Mouse (Mus musculus): ENCODE results near the gene Fut9. TPM values are rescaled to one million over a fixed set of nuclear protein-coding genes. Genes with fewer than 3 reads are reported as not detected.

The Fut9 gene
- total RNA-seq, 1 experiment, result 4.8 TPM

- Histone ChIP-seq H3K9me3 (ENCODE audit: control insufficient read depth, insufficient read depth, low read depth, low read length) (no peaks in the 10 kb centered on the region), H3K36me3 (ENCODE audit: control insufficient read depth, insufficient read depth, low read length, poor library complexity, severe bottlenecking) (no peaks in the 10 kb centered on the region), H3K27ac (ENCODE audit: insufficient read depth, low read depth, low read length, poor library complexity, severe bottlenecking) (no peak overlapping the region), H3K4me3 (ENCODE audit: insufficient read depth in 1 of 2, low read depth in 1 of 2, low read length in 2 of 2, poor library complexity in 1 of 2, severe bottlenecking in 1 of 2) (no peak overlapping the region), H3K4me1 (ENCODE audit: control insufficient read depth in 2 of 2, insufficient read depth in 2 of 2, low read length in 2 of 2, poor library complexity in 1 of 2) (peaks cover 0 to 13% of the 10 kb centered on the region in 2 experiments; a peak in 2 of 4 replicates), H3K9ac (ENCODE audit: insufficient read depth, low read depth, low read length, poor library complexity, severe bottlenecking) (no peak overlapping the region)
- DNase-seq (ENCODE audit: low read depth, low spot score), result no peak
- in situ Hi-C loops (cut with MboI; ENCODE audit: low sequenced_read_pairs in 2 of 2, unreplicated experiment in 2 of 2), result no loop called here
- TF ChIP-seq CHD2 (IDR thresholded peaks at IDR 0.05; ENCODE audit: low read depth, low read length), result no peak
- TF ChIP-seq ZC3H11A (IDR thresholded peaks at IDR 0.05; ENCODE audit: borderline replicate concordance, low read depth, low read length), result no peak
- no peak for TF ChIP-seq HCFC1 (IDR thresholded peaks at IDR 0.05; ENCODE audit: borderline replicate concordance, insufficient read depth, low read length)
- no peak for TF ChIP-seq MAFK (IDR thresholded peaks at IDR 0.05; ENCODE audit: insufficient read depth, low read depth, low read length)
- no peak for TF ChIP-seq ZNF384 (IDR thresholded peaks at IDR 0.05; ENCODE audit: low read depth, low read length)
Measured at GRCm38 (mm10) chr4:25801751-25802150, 1.7 kb upstream of the Fut9 start.

GRCm38 (mm10) chr4:25800284-25800616 is 206 bp upstream of the Fut9 start:
- H3K27ac ChIP-seq (ENCODE audit: insufficient read depth, low read depth, low read length, poor library complexity, severe bottlenecking), result no peak overlapping the region; the same call in 1 of the 2 replicates
- H3K9ac ChIP-seq (ENCODE audit: insufficient read depth, low read depth, low read length, poor library complexity, severe bottlenecking), result peak overlapping the region; percentile 80
- TF ChIP-seq HCFC1 (IDR thresholded peaks at IDR 0.05; ENCODE audit: borderline replicate concordance, insufficient read depth, low read length) (no peak), CHD2 (IDR thresholded peaks at IDR 0.05; ENCODE audit: low read depth, low read length) (no peak), ZNF384 (IDR thresholded peaks at IDR 0.05; ENCODE audit: low read depth, low read length) (no peak), MAFK (IDR thresholded peaks at IDR 0.05; ENCODE audit: insufficient read depth, low read depth, low read length) (no peak), ZC3H11A (IDR thresholded peaks at IDR 0.05; ENCODE audit: borderline replicate concordance, low read depth, low read length) (no peak)
- H3K36me3 ChIP-seq (ENCODE audit: control insufficient read depth, insufficient read depth, low read length, poor library complexity, severe bottlenecking), result no peaks in the 10 kb centered on the region
- peak overlapping the region; percentile 68 to 76 for H3K4me3 ChIP-seq (ENCODE audit: insufficient read depth in 1 of 2, low read depth in 1 of 2, low read length in 2 of 2, poor library complexity in 1 of 2, severe bottlenecking in 1 of 2)
- in situ Hi-C loops (cut with MboI; ENCODE audit: low sequenced_read_pairs in 2 of 2, unreplicated experiment in 2 of 2), result no loop called here
- H3K4me1 ChIP-seq (ENCODE audit: control insufficient read depth in 2 of 2, insufficient read depth in 2 of 2, low read length in 2 of 2, poor library complexity in 1 of 2), result peaks cover 0 to 21% of the 10 kb centered on the region in 2 experiments; a peak in 2 of 4 replicates
- DNase-seq (ENCODE audit: low read depth, low spot score), result no peak
- H3K9me3 ChIP-seq (ENCODE audit: control insufficient read depth, insufficient read depth, low read depth, low read length), result no peaks in the 10 kb centered on the region

DNA sequence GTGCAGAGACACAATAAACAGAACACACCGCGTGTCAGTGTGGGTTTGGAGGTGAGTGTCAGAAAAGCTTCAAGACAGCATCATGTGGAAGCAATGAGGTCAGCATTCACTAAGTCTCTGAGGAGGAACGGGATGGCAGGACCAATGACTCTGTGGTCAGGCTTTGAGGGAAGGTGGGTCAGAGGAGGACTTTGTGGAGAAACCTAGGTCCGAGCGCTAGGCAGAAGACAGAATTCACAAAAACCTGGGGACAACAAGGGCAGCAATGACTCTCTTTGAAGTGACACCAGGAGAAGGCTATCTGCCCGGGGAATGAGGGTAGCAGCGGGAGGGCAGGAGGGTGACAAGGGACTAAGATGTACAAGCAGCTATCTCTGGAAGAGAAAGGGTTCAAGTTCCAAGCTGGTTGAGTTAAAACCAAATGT is 981 bp downstream of the Fut9 start:
- peak overlapping the region; percentile 68 to 76 for H3K4me3 ChIP-seq (ENCODE audit: insufficient read depth in 1 of 2, low read depth in 1 of 2, low read length in 2 of 2, poor library complexity in 1 of 2, severe bottlenecking in 1 of 2)
- H3K4me1 ChIP-seq (ENCODE audit: control insufficient read depth in 2 of 2, insufficient read depth in 2 of 2, low read length in 2 of 2, poor library complexity in 1 of 2), result peaks cover 0 to 27% of the 10 kb centered on the region in 2 experiments; a peak in 2 of 4 replicates
- in situ Hi-C loops (cut with MboI; ENCODE audit: low sequenced_read_pairs in 2 of 2, unreplicated experiment in 2 of 2), result no loop called here
- H3K36me3 ChIP-seq (ENCODE audit: control insufficient read depth, insufficient read depth, low read length, poor library complexity, severe bottlenecking), result no peaks in the 10 kb centered on the region
- no peak for DNase-seq (ENCODE audit: low read depth, low spot score)
- TF ChIP-seq MAFK (IDR thresholded peaks at IDR 0.05; ENCODE audit: insufficient read depth, low read depth, low read length), result no peak
- TF ChIP-seq CHD2 (IDR thresholded peaks at IDR 0.05; ENCODE audit: low read depth, low read length), result no peak
- no peak for TF ChIP-seq ZNF384 (IDR thresholded peaks at IDR 0.05; ENCODE audit: low read depth, low read length)
- no peak for TF ChIP-seq ZC3H11A (IDR thresholded peaks at IDR 0.05; ENCODE audit: borderline replicate concordance, low read depth, low read length)
- H3K9me3 ChIP-seq (ENCODE audit: control insufficient read depth, insufficient read depth, low read depth, low read length), result no peaks in the 10 kb centered on the region
- H3K27ac ChIP-seq (ENCODE audit: insufficient read depth, low read depth, low read length, poor library complexity, severe bottlenecking), result no peak overlapping the region
- peak overlapping the region; percentile 80 for H3K9ac ChIP-seq (ENCODE audit: insufficient read depth, low read depth, low read length, poor library complexity, severe bottlenecking)

GRCm38 (mm10) chr4:25798412-25798811 is 1.6 kb downstream of the Fut9 start:
- Histone ChIP-seq H3K27ac (ENCODE audit: insufficient read depth, low read depth, low read length, poor library complexity, severe bottlenecking) (no peak overlapping the region), H3K4me1 (ENCODE audit: control insufficient read depth in 2 of 2, insufficient read depth in 2 of 2, low read length in 2 of 2, poor library complexity in 1 of 2) (peaks cover 0 to 27% of the 10 kb centered on the region in 2 experiments; a peak in 2 of 4 replicates), H3K9me3 (ENCODE audit: control insufficient read depth, insufficient read depth, low read depth, low read length) (no peaks in the 10 kb centered on the region), H3K9ac (ENCODE audit: insufficient read depth, low read depth, low read length, poor library complexity, severe bottlenecking) (no peak overlapping the region), H3K36me3 (ENCODE audit: control insufficient read depth, insufficient read depth, low read length, poor library complexity, severe bottlenecking) (no peaks in the 10 kb centered on the region), H3K4me3 (ENCODE audit: insufficient read depth in 1 of 2, low read depth in 1 of 2, low read length in 2 of 2, poor library complexity in 1 of 2, severe bottlenecking in 1 of 2) (peak overlapping the region; percentile 68 to 76)
- DNase-seq (ENCODE audit: low read depth, low spot score), result no peak
- in situ Hi-C loops (cut with MboI; ENCODE audit: low sequenced_read_pairs in 2 of 2, unreplicated experiment in 2 of 2), result no loop called here
- TF ChIP-seq ZNF384 (IDR thresholded peaks at IDR 0.05; ENCODE audit: low read depth, low read length), result no peak
- TF ChIP-seq CHD2 (IDR thresholded peaks at IDR 0.05; ENCODE audit: low read depth, low read length), result no peak
- TF ChIP-seq MAFK (IDR thresholded peaks at IDR 0.05; ENCODE audit: insufficient read depth, low read depth, low read length), result no peak
- TF ChIP-seq ZC3H11A (IDR thresholded peaks at IDR 0.05; ENCODE audit: borderline replicate concordance, low read depth, low read length), result no peak
- no peak for TF ChIP-seq HCFC1 (IDR thresholded peaks at IDR 0.05; ENCODE audit: borderline replicate concordance, insufficient read depth, low read length)

DNA sequence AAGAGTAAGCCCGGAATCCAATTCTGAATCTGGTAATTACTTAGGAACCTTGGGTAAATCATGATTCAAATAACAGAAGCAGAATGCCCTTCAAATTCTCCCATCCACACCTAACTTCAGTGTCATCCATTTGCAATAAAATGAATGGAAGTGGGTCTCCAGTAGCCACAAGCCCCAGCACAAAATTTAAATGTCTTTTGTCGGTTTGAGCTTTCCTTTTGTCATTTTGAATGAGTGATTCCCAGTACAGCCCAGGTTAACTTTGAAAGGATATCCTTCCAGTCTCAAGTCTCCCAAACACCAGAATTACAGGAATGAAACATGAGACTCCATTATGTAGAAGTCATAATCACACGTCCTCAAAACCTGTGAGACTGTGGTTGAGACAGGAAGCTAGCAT is 3.9 kb downstream of the Fut9 start:
- Histone ChIP-seq H3K9ac (ENCODE audit: insufficient read depth, low read depth, low read length, poor library complexity, severe bottlenecking) (no peak overlapping the region), H3K4me1 (ENCODE audit: control insufficient read depth in 2 of 2, insufficient read depth in 2 of 2, low read length in 2 of 2, poor library complexity in 1 of 2) (peaks cover 0 to 27% of the 10 kb centered on the region in 2 experiments; a peak in 2 of 4 replicates), H3K4me3 (ENCODE audit: insufficient read depth in 1 of 2, low read depth in 1 of 2, low read length in 2 of 2, poor library complexity in 1 of 2, severe bottlenecking in 1 of 2) (peak overlapping the region in 1 of 2 experiments; percentile 26; a peak in 2 of 4 replicates), H3K27ac (ENCODE audit: insufficient read depth, low read depth, low read length, poor library complexity, severe bottlenecking) (peak overlapping the region; percentile 71; the same call in 1 of the 2 replicates), H3K9me3 (ENCODE audit: control insufficient read depth, insufficient read depth, low read depth, low read length) (no peaks in the 10 kb centered on the region), H3K36me3 (ENCODE audit: control insufficient read depth, insufficient read depth, low read length, poor library complexity, severe bottlenecking) (no peaks in the 10 kb centered on the region)
- TF ChIP-seq MAFK (IDR thresholded peaks at IDR 0.05; ENCODE audit: insufficient read depth, low read depth, low read length) (no peak), CHD2 (IDR thresholded peaks at IDR 0.05; ENCODE audit: low read depth, low read length) (peak; percentile 27; the same call in 1 of the 2 replicates)
- peak; percentile 59 for DNase-seq (ENCODE audit: low read depth, low spot score)
- in situ Hi-C loops (cut with MboI; ENCODE audit: low sequenced_read_pairs in 2 of 2, unreplicated experiment in 2 of 2), result no loop called here
